Mouse (Mus musculus) lung, adult 10 weeks (tissue): ENCODE results near the gene Vmn2r104. TPM values are rescaled to one million over a fixed set of nuclear protein-coding genes. Genes with fewer than 3 reads are reported as not detected.

Source experiments
- polyA plus RNA-seq: library from polyadenylated mRNA; stranded (reverse); fragments of 350-450 nt; fragmentation: Illumina TruSeq; extraction: RNeasy Lipid Tissue Mini Kit (QIAGEN cat#74804); gene quantifications from one replicate; pipeline ENCODE4 v1.2.3, GENCODE M21; 2014; ENCODE audit warnings: low read depth, low replicate concordance; ENCODE audit not compliant: insufficient read depth

Gene Vmn2r104
- not detected for polyA plus RNA-seq

GRCm38 (mm10) chr17:20048236-20048635, at the start of gene Vmn2r104:
TSS of gene Vmn2r104 (minus strand) at chr17:20048336.

Other genes starting within 250 kb of the Vmn2r104 start
- gene Fpr-rs7, start 65.9 kb upstream of the Vmn2r104 start, polyA plus RNA-seq: not detected
- not detected for gene Fpr-rs6, start 134.8 kb upstream of the Vmn2r104 start, polyA plus RNA-seq
- not detected for gene Vmn2r105, start 186.7 kb upstream of the Vmn2r104 start, polyA plus RNA-seq
- not detected for gene Vmn2r106, start 237.2 kb upstream of the Vmn2r104 start, polyA plus RNA-seq